ENCODE assay signal across 22 mouse cellular contexts in genomic region chr19:45535214-45535735, GRCm38 (mm10).
"Had no signal": no experiment of that assay in that cellular context is flagged by ENCODE, and none has a peak within 500 bp of the region (broad histone marks: within the 10 kb centered on the region; RNA-seq: fewer than 3 reads in every experiment).

No protein-coding gene starts in this region.

- H3K4me3 ChIP-seq: layer of hippocampus, adult 2 months; limb, embryonic 12.5 days; limb, embryonic 15.5 days; midbrain, embryonic 12.5 days; midbrain, embryonic 15.5 days had no signal

- H3K9me3 ChIP-seq: limb, embryonic 12.5 days; limb, embryonic 15.5 days; midbrain, embryonic 12.5 days; midbrain, embryonic 15.5 days had no signal

- DNase-seq: kidney, adult 9 months; kidney, postnatal 25 days; layer of hippocampus, adult 9-11 months; liver, postnatal 0 days; lung, embryonic 14.5 days; right cerebral cortex, adult 18-20 months; right cerebral cortex, postnatal 14 days; right cerebral cortex, postnatal 4 days; thymus, adult 2 months; thymus, postnatal 14 days; thymus, postnatal 4 days had no signal

- ATAC-seq: liver, postnatal 0 days; lung, postnatal 0 days had no signal

- H3K4me1 ChIP-seq: limb, embryonic 15.5 days had no signal

- H3K4me2 ChIP-seq: limb, embryonic 12.5 days; limb, embryonic 15.5 days; liver, embryonic 11.5 days; lung, embryonic 14.5 days; midbrain, embryonic 12.5 days; midbrain, embryonic 15.5 days had no signal

- H3K27me3 ChIP-seq: midbrain, embryonic 15.5 days had no signal

- H3K27ac ChIP-seq: kidney, postnatal 0 days; layer of hippocampus, adult 2 months; limb, embryonic 12.5 days; limb, embryonic 15.5 days; liver, embryonic 14.5 days; macrophage; midbrain, embryonic 12.5 days; midbrain, embryonic 15.5 days; stomach, postnatal 0 days had no signal

- H3K36me3 ChIP-seq: midbrain, embryonic 15.5 days had no signal

- H3K9ac ChIP-seq: limb, embryonic 12.5 days; limb, embryonic 15.5 days; liver, embryonic 14.5 days; liver, postnatal 0 days; lung, embryonic 14.5 days; midbrain, embryonic 12.5 days; midbrain, embryonic 15.5 days had no signal
